Mouse (Mus musculus) gastrocnemius, postnatal 14 days (tissue): ENCODE results near the gene Tmem123. TPM values are rescaled to one million over a fixed set of nuclear protein-coding genes. Genes with fewer than 3 reads are reported as not detected.

Experiments used
- DNase-seq: peaks from one replicate; pipeline ENCODE4 v3.0.0; 2021; ENCODE audit warnings: mixed read lengths
- intact Hi-C: fragments of 180-260 bp; cut with DNase I; formaldehyde crosslinking; loops from one replicate; pipeline ENCODE4 v1.15.1; 2025; ENCODE audit warnings: low total_unique reads
- microRNA-seq, 2 experiments: library from miRNA; unstranded; fragments of <30 nt; microRNA quantifications; one replicate each; pipeline ENCODE4 v1.2.0; 2021
- total RNA-seq, 2 experiments: library from RNA; stranded (reverse); gene quantifications; 2 replicates each; pipeline ENCODE4 v1.2.3; 2021

Gene Tmem123
- total RNA-seq, 2 experiments from 2014 or later = 23.1 to 26.7 TPM

GRCm38 (mm10) chr9:7796129-7796864 lies 32.5 kb downstream of the Tmem123 start:
- intact Hi-C loops = no loop called here
- DNase-seq = no peak

- intact Hi-C loops = no loop called here
- no peak for DNase-seq
Measured at GRCm38 (mm10) chr9:7797542-7797941, 33.7 kb downstream of the Tmem123 start.

- intact Hi-C loops = no loop called here
Measured at GRCm38 (mm10) chr9:7798555-7798954, 34.7 kb downstream of the Tmem123 start.

GRCm38 (mm10) chr9:7805101-7805506 lies 41.3 kb downstream of the Tmem123 start:
- DNase-seq = no peak
- intact Hi-C loops = no loop called here

More at GRCm38 (mm10) chr9:7798555-7798954, 34.7 kb downstream of the Tmem123 start:
- no peak for DNase-seq

- DNase-seq = no peak
- intact Hi-C loops = no loop called here
Measured at GRCm38 (mm10) chr9:7822758-7823157, 58.9 kb downstream of the Tmem123 start.

GRCm38 (mm10) chr9:7824916-7825315 lies 61.1 kb downstream of the Tmem123 start:
- intact Hi-C loops = no loop called here
- no peak for DNase-seq

GRCm38 (mm10) chr9:7828706-7829105 lies 64.9 kb downstream of the Tmem123 start:
- DNase-seq = no peak
- intact Hi-C loops = no loop called here

GRCm38 (mm10) chr9:7829531-7830528 lies 66.0 kb downstream of the Tmem123 start:
- DNase-seq = no peak
- intact Hi-C loops = no loop called here

- intact Hi-C loops = no loop called here
- DNase-seq = no peak
Measured at GRCm38 (mm10) chr9:7833421-7833820, 69.6 kb downstream of the Tmem123 start.

- no peak for DNase-seq
- intact Hi-C loops = no loop called here
Measured at GRCm38 (mm10) chr9:7835302-7835701, 71.5 kb downstream of the Tmem123 start.

- DNase-seq = peak; percentile 17
- intact Hi-C loops = no loop called here
Measured at GRCm38 (mm10) chr9:7836331-7836730, 72.5 kb downstream of the Tmem123 start.

GRCm38 (mm10) chr9:7836905-7837805 lies 73.3 kb downstream of the Tmem123 start, which contains the start of gene Birc2:
Gene Birc2, minus strand, starts transcription at chr9:7837064.
- DNase-seq = peak; percentile 96
- intact Hi-C loops = no loop called here

GRCm38 (mm10) chr9:7837806-7838440 lies 74.1 kb downstream of the Tmem123 start:
- intact Hi-C loops = no loop called here
- DNase-seq = no peak

- DNase-seq = no peak
- intact Hi-C loops = no loop called here
Measured at GRCm38 (mm10) chr9:7841221-7841620, 77.4 kb downstream of the Tmem123 start.

Small RNA genes within 50 kb of the gene (microRNA-seq; reads per million reads assigned to microRNA genes)
- 0 reads per million in 2 experiments for gene Mir5618

Other genes starting within 250 kb of the Tmem123 start
- gene Mmp8, start 205.6 kb upstream of the Tmem123 start, total RNA-seq = not detected
- under 1 TPM; 0.18 to 0.23 TPM for gene Mmp27, start 192.6 kb upstream of the Tmem123 start, total RNA-seq
- gene Mmp20, start 135.8 kb upstream of the Tmem123 start, total RNA-seq = not detected
- not detected for gene Mmp7, start 72.0 kb upstream of the Tmem123 start, total RNA-seq
- 10 to 100 TPM; 15.2 to 17.6 TPM for gene Birc2, start 73.0 kb downstream of the Tmem123 start, total RNA-seq
- 1 to 10 TPM; 6.1 to 8.5 TPM for gene Birc3, start 109.1 kb downstream of the Tmem123 start, total RNA-seq
- 10 to 100 TPM; 47.4 to 49.0 TPM for gene Yap1, start 240.6 kb downstream of the Tmem123 start, total RNA-seq